Mouse (Mus musculus) mouse embryonic stem cell (cell line): Measurements from ENCODE around the gene Prelid3b.

Source experiments
- in situ Hi-C, 2 experiments: fragments of 300-500 bp; cut with MboI; formaldehyde crosslinking; loops; 1 replicate in 1 of 2; 3 replicates in 1 of 2; pipeline ENCODE4 v1.14.3; 2019 to 2020; ENCODE audit warnings: low sequenced_read_pairs in 2 of 2, low pct_unique_long_range_greater_than_20kb in 1 of 2, mixed read lengths in 1 of 2; ENCODE audit not compliant: unreplicated experiment in 1 of 2

Gene Prelid3b

GRCm38 (mm10) chr2:174436916-174437696 is 35.8 kb downstream of the Prelid3b start:
- in situ Hi-C loops, result no loop called here

GRCm38 (mm10) chr2:174436076-174436701 is 36.7 kb downstream of the Prelid3b start:
- in situ Hi-C loops, result no loop called here

DNA sequence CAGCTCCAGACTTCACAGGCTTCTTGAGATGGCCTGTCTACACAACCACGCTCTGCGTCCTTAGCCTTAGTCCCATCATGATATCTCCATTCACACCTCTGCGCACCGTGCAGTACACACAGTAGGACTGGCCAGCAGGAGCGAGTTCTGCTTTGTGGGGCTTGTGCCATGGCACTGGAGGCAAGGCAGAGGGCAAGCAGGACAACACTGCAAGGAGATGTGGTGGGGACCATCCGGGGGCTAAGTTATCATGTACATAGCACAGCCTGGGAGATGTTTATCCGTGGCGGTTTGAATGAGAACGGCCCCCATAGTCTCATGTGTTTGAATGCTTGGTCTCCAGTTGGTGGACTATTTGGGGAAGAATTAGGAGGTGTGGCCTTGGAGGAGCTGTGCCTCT is 37.9 kb downstream of the Prelid3b start:
- in situ Hi-C loops, result no loop called here

DNA sequence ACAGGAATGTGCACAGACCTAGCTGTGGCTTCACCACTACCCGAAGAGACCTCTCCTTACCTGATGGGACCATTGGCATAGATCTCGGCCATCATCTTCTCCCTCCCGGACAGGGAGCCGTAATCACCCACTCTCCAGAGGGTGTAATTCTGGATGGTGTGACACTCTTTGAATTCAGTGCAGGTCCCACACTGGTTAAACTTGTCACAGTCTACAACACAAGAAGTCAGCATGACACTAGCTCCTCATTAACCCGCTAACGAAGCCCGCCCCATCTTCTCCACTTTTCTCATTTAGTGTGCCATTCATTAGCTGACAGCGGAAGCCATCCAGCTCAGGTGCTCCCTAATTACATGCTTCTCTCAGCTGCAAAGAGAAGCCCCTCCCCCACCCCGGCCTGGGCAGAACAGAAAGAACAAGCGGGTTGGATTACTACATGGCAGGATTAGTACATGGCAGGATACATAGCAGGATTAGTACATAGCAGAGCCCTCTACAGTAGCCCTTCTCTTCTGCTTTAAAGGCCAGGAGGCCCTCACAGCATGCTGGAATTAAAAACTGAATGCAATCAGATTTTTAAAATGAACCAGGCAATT is 43.8 kb downstream of the Prelid3b start:
- in situ Hi-C loops, result no loop called here

DNA sequence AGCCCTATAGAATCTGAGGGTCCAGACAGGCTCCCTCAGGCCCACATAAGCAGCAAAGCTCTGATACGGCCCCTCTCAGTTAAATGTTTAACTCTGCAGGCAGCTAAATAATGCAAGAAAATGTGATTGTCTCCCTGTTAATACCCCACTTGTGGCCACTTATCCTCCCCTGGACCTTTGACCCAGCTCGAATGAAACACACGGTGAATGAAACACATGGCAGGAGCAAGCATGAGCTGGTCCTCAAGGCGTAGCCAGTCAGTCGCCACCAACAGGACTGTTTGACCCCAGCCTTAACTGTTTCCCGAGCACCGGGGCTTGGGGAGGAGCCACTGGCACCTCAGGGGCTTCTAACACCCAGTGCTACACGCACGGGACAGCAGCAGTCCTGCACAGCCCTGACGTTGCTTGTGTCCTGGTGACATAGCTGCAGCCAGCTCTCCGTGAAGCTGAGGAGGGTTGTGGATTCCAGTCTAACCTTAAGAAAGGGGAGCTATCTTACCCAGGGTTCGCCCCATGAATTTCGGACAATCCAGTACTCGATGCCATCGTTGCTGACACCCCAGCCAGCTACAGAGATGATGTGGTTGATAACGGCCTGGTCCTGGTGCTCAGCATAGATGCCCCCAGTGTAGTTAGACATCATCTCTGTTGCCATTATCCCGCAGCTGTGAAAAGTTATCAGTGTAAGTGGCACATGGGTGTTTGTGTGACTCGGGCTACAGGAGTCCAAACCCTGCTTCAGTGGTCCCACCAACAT is 44.6 kb downstream of the Prelid3b start:
- in situ Hi-C loops, result no loop called here

GRCm38 (mm10) chr2:174426856-174427255 is 46.0 kb downstream of the Prelid3b start:
- in situ Hi-C loops, result no loop called here

- in situ Hi-C loops, result no loop called here
Observed at GRCm38 (mm10) chr2:174424301-174425085, 48.4 kb downstream of the Prelid3b start.

DNA sequence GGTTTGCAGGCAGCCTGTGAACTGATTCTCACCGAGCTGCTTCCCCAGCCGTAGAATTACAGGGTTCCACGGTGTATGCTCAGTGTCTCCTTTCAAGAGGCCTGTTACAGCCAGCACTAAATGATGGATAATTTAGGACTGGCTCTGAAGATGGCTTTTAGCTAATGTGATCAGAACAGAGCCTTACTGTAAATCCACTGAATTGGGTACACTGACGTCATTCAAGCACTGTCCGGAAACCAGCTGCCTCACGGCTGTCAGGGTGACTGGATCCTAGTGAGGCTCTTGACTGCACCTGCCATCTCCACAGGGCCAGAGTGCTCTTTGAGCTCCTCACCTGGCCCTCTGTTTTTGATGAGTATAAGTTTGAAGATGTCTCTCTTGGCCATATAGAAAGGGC is 51.8 kb downstream of the Prelid3b start:
- in situ Hi-C loops, result no loop called here

- in situ Hi-C loops, result no loop called here
Observed at GRCm38 (mm10) chr2:174415731-174416310, 57.1 kb downstream of the Prelid3b start, which contains the start of gene Nelfcd. TSS of gene Nelfcd (plus strand) at chr2:174415804.
